In the genomic region with DNA sequence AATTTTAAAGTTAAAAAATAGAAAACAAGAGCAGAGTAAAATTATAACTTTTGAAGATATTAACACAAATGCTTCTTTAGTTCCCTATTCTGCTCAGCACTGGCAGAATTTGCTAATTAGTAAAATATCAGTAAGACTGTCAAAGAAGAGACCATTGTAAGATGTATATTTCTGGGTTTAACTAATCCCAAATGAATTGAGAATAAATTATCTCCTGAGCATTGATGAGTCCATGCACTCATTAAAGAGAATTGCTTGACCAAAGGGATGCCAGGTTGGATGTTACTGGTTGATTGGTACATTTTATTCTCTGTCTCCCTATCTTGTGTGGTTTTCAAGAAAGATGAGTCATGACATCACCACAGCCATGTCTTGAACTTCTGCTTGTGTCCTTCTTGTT, we compare ENCODE assay signal across 12 mouse cellular contexts.
"Had no signal": no experiment of that assay in that cellular context is flagged by ENCODE, and none has a peak within 500 bp of the region (broad histone marks: within the 10 kb centered on the region; RNA-seq: fewer than 3 reads in every experiment).

A gene (plus strand): TSS at position 301 of the 400 bp plus-strand sequence.

- DNase-seq: retina, postnatal 1 day; right cerebral cortex, adult 18-20 months; right cerebral cortex, postnatal 14 days; right cerebral cortex, postnatal 25 days; right cerebral cortex, postnatal 4 days; spleen, adult 18-20 months; thymus, adult 18-20 months; thymus, adult 2 months; thymus, postnatal 14 days; thymus, postnatal 25 days; thymus, postnatal 36 days; thymus, postnatal 4 days had no signal
